Mouse (Mus musculus) common myeloid progenitor, adult 5-6 weeks (primary cell): Measurements from ENCODE around the gene Gga3. TPM values are rescaled to one million over a fixed set of nuclear protein-coding genes. Genes with fewer than 3 reads are reported as not detected.

Source experiments
- ATAC-seq: replicated peaks from 2 replicates; pipeline ENCODE4 v1.8.0; 2016; ENCODE audit warnings: low read depth, mild to moderate bottlenecking, moderate TSS enrichment, inconsistent platforms; ENCODE audit not compliant: poor library complexity, severe bottlenecking
- total RNA-seq: library from RNA; stranded (forward); fragments of 200-1000, 187-1606 nt; gene quantifications from 2 replicates; pipeline ENCODE4 v1.2.3, GENCODE M21; 2017

Gene Gga3
- total RNA-seq, 1 experiment from 2014 or later = 38.2 TPM

- no peak for ATAC-seq
Observed at GRCm38 (mm10) chr11:115584376-115585073, 19.3 kb downstream of the Gga3 start.

DNA sequence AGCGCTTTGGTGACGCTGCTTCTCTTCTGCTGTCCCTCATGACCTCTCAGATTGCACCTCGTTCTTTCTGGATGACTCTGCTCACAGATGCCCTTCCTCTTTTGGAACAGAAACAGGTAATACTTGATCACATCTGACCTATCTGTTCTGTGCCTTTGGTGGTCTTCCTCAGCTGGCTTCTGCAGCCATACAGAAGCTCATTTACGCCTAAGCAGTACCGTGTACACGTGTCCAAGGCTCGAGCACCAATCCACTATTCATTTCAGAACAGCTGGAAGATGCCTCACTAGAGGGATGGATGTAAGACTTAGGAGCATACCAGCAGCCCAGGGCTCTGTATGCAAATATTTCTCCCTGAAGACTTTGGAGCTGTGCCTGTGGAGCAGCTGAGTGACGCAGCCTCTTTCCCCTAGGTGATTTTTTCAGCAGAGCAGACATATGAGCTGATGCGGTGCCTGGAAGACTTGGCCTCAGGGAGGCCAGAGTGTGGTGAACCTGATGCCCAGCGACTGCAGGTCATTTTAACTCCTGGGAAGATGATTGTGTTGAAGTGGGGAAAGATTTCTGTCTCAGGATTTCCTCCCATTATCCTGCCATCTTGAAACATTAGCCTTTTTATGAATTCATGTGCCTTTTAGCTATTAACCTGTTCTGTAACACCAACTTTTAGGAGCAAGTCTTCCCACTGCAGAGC is 20.8 kb downstream of the Gga3 start:
- ATAC-seq = no peak

DNA sequence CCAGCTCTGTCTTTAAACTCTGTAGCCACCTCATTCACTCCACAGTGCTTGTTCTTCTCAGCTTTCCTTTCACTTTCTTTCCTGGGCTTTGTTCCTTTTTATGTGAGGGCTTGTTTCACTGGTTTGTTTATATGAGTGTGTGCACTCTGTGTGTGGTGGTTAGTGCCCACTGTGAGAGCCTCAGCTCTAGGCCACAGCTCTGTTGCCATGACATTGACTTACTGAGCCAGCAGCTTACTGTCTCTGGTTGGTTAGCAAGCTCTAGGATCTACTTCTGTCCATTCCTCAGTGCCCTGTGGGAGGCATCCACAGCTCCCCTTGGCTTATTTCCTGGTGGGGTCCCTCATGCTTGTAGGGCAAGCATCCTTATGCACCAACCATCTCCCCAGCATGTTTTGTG is 24.8 kb downstream of the Gga3 start:
- ATAC-seq = peak; percentile 68

DNA sequence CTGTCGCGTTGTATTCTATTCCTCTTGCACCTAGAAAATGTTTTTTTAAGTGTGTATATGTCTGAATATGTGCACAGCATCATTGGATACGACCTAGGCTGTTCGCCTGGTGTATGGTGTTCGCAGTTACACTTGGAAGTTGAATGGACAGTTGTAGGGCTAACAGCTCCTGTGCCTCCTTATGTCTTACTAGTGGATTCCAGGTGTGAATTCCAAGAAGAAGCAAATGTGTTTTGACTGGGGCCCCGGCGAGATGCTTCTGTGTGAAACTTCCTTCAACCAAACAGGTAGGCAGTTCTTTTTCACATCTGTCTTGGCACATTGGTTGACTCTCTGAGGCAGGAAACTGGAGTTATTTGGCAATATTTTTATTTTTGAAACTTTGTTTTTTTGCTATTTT is 38.9 kb downstream of the Gga3 start:
- ATAC-seq = no peak

DNA sequence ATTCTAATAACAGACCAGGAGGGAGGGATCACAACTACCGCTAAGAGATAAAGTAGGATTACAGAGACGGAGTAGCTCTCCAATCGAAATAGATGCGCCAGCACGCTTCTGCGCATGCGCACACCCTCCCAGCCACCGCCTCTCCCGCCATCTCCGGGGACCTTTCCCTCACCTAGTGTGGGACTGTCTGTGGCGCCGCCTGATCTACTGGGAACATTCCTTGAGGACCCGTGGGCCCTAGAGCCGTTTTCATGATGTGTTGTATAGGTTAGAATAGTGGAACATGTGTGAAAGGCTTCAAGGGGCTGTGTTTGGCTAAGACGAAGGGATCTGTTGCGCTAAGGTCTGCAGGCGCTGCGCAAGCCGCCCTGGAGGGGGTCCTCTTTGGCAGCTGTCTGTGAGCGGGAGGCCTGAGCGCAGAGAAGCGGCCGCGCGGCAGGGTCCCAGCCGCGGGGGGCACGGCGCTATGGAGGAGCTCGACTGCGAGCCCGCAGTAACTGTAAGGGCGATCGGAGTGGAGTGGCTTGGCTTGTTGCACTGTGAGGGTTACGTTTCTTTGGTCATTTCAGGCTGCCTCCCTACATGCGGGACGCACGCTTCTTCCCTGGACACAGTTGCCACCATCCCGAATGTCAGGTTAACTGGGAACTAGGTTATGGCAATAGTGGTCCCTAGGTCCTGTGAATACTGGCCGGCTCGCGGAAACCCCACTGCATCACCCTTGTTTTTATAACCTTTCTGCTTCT is 39.6 kb downstream of the Gga3 start, which contains the start of gene Nup85:
Nup85 (plus strand) TSS at position 371 of the 746 bp plus-strand sequence.
- peak; percentile 97 for ATAC-seq

DNA sequence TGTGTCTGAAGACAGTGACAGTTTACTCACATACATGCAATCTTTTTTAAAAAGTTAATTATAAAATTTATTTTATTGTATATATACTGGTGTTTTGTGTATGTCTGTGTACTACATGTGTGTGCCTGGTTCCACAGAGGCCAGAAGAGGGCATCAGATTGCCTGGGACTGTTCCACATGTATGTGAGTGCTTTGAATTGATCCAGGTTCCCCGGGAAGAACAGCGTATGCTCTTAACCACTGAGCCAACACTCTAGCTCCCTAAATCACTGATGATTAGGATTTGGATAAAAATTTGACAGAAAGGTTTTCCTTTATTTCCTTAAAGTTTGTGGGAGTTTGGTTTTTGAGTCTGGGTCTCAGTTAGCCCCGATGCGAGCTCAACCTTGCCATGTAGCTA is 40.4 kb downstream of the Gga3 start:
- ATAC-seq = 0 out of 2 replicates have a peak, but pooled peaks have one; percentile 39

DNA sequence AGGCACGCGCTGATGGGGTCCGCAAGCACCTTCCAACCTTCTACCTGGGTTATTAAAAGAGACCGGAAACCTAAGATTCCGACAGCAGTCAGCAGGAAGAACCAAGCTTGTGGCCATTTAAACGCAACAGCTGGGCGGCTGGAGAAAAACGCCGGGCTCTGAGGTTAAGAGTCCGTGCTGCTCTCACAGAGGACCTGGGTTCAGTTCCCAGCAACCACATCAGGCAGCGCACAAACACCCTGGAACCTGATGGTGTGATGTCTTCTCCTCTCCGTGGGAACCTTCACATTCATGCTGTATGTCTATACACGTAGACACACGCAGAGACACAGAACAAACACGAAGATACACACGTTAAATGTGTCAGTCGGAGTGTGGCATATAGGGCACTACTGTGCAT is 48.1 kb downstream of the Gga3 start:
- ATAC-seq = no peak

DNA sequence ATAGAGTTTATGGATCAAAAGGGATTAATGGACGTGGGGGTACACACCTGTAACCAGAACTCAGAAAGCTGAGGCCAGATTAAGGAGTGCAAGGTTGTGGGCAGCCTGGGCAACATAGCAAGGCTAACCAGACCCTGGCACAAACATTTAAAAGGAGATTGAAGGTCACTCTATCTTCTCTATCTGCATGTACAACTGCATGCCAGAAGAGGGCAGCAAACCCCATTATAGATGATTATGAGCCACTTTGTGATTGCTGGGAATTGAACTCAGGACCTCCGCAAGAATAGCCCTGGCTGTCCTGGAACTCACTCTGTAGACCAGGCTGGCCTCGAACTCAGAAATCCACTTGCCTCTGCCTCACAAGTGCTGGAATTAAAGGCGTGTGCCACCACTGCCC is 51.1 kb downstream of the Gga3 start:
- 0 out of 2 replicates have a peak, but pooled peaks have one; percentile 45 for ATAC-seq

DNA sequence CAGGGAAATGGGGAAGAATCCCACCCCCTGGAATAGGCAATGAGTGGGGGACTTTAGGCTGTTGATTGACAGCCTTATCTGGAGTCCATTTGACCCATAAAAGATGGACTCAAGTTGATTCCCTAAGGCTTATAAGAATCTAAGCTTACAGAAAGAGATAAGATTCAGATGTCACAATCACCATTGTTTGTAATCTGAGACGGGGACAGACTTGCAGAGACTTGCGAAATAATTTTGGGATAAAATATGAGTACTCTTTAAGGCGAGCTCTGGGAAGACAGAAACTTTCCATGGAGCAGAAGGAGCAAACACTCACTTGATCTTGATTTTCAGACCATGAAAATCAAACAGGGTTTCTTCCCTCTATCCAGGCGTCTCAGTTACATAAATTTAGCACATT is 60.3 kb downstream of the Gga3 start:
- ATAC-seq = no peak

DNA sequence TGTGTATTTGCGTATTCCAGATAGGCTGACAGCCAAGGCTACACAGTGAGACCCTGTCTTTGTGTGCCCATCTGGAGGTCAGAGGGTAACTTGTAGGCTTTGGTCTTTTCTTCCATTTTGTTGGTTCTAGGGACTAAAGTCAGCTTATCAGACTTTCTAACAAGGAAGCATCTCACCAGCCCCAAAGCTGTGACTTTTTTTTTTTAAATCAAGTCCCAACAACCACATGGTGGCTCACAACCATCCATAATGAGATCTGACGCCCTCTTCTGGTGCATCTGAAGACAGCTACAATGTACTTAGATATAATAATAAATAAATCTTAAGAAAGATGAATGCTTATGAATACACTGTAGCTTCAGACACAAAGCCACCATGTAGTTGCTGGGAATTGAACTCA is 65.8 kb downstream of the Gga3 start:
- ATAC-seq = 0 out of 2 replicates have a peak, but pooled peaks have one; percentile 17

DNA sequence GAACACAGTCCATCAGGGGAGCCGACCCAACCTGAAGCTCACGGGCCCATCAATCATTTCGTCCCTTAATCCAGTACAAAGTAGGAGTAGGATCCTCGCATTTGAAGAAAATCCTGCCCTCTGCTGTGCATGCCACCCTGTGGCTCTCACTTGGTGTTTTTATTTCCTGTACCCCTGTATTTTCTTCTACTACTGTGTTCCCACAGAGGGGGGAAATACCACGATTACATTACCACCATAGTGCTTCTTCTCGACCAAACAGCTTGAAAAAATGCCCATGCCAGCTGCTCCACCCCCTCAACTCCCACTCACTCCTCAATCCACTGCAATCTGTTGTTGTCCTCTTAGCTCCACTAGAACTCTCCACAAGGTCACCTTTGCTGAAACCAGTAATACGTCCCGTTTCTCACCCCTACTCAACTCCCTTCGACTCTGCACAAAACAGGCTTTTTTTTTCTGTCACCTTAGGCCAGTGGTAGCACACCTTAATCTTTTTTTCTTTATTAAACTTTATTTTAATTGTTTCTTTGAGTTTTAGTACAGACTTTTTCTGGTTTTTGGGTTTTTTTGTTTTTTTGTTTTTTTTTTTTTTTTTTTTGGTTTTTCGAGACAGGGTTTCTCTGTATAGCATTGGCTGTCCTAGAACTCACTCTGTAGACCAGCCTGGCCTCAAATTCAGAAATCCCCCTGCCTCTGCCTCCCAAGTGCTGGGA is 66.8 kb downstream of the Gga3 start:
- ATAC-seq = no peak

DNA sequence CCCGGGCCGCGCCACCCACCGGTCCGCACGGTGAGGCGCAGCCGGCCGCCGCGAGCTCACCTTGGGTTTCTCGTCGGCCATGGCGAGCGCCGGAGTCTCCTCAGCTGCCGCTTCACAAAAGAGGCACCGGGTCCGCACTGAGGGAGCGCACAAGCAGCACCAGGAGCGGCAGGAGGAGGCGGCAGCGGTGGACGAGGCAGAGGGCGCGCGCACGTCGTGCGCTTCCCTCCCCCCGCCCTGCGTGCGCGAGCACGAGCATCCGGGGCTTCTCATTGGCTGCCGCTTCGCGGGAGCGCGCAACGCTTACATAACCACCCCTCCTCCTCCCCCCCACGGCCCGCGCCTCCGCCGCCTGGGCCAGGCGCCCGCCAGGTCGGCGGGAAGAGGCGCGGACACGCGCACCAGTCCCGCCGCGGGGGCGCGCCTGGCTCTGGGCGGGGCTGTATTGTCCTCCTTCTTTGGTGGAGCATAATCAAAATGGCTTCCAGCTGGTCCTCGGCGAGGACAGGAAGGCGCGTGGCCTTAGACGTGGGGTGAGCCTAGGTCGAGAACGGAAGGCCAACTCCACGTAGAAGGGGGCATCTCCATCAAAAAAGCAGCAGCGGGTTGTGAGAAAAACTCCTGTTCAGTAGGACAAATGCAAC is 67.7 kb downstream of the Gga3 start, which contains the start of gene Sumo2:
Sumo2 (minus strand) TSS at position 239 of the 644 bp plus-strand sequence.
- ATAC-seq = peak; percentile 94

DNA sequence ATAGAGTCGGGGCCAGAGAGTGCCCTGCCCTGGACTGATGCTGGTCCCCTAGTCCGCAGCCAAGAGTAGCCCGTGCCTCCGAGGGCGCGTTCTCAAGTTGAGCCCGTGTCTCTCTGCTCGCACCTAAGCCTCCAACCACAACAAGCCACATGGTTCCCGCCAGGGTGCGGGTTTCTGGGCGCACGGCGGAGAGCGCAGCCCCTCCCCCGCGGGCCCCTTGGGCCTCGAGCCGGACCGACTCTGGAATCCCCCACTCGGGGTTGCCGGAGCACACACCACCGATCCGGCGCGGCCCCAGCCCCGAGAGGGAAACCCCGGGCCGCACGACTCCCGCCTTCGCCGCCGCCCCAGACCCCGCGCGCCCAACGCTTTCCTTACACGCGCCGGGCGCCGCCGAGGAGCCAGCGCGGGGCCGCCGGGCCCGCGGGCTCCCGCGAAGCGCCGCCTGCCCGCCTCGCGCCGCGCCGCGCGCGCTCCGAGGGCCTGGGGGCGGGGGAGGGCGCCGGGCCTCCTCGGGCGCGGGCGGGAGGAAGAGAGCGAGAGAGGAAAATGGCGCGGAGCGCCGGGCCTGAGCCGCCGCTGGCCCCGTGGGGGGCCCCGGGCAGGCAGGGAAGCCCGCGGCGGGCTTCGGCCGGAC is 68.3 kb downstream of the Gga3 start:
- ATAC-seq = peak; percentile 6; the same call in 1 of the 2 replicates

- no peak for ATAC-seq
Observed at GRCm38 (mm10) chr11:115534759-115535371, 69.0 kb downstream of the Gga3 start.

Other genes starting within 250 kb of the Gga3 start
- gene Hid1, start 236.3 kb downstream of the Gga3 start, total RNA-seq = 1.9 TPM in 1 of 2 replicates, not detected in the other
- gene Cdr2l, start 222.1 kb downstream of the Gga3 start, total RNA-seq = 0.18 TPM in 1 of 2 replicates, not detected in the other
- 67.7 and 94.1 TPM in 2 replicates for gene Mrpl58, start 200.3 kb downstream of the Gga3 start, total RNA-seq
- 531 and 684 TPM in 2 replicates for gene Atp5h, start 184.1 kb downstream of the Gga3 start, total RNA-seq
- gene Kctd2, start 183.9 kb downstream of the Gga3 start, total RNA-seq = 12.3 and 15.4 TPM in 2 replicates
- gene Trim80, start 163.5 kb downstream of the Gga3 start, total RNA-seq = not detected in 2 replicates
- not detected in 2 replicates for gene Slc16a5, start 141.6 kb downstream of the Gga3 start, total RNA-seq
- 4.2 and 6.5 TPM in 2 replicates for gene Armc7, start 128.4 kb downstream of the Gga3 start, total RNA-seq
- 92.2 and 98.6 TPM in 2 replicates for gene Nt5c, start 112.2 kb downstream of the Gga3 start, total RNA-seq
- 152 and 171 TPM in 2 replicates for gene Jpt1, start 89.7 kb downstream of the Gga3 start, total RNA-seq
- 592 and 605 TPM in 2 replicates for gene Sumo2, start 67.8 kb downstream of the Gga3 start, total RNA-seq
- 147 and 175 TPM in 2 replicates for gene Nup85, start 39.6 kb downstream of the Gga3 start, total RNA-seq
- 31.7 and 39.0 TPM in 2 replicates for gene Mrps7, start 126 bp downstream of the Gga3 start, total RNA-seq
- 20.3 and 26.9 TPM in 2 replicates for gene Mif4gd, start 8.9 kb upstream of the Gga3 start, total RNA-seq
- gene Slc25a19, start 24.2 kb upstream of the Gga3 start, total RNA-seq = 22.3 and 28.1 TPM in 2 replicates
- gene Grb2, start 104.5 kb upstream of the Gga3 start, total RNA-seq = 34.7 and 53.5 TPM in 2 replicates
- 18.3 and 23.2 TPM in 2 replicates for gene Tmem94, start 161.4 kb upstream of the Gga3 start, total RNA-seq
- gene Caskin2, start 209.6 kb upstream of the Gga3 start, total RNA-seq = 2.8 and 5.8 TPM in 2 replicates
- gene Tsen54, start 210.7 kb upstream of the Gga3 start, total RNA-seq = 12.2 and 22.2 TPM in 2 replicates
- gene Llgl2, start 220.0 kb upstream of the Gga3 start, total RNA-seq = 3.8 and 6.2 TPM in 2 replicates